Mouse (Mus musculus) lung, adult 10 weeks (tissue): Measurements from ENCODE around the gene Rnf7. TPM values are rescaled to one million over a fixed set of nuclear protein-coding genes. Genes with fewer than 3 reads are reported as not detected.

ENCODE experiments used
- polyA plus RNA-seq: library from polyadenylated mRNA; stranded (reverse); fragments of 350-450 nt; fragmentation: Illumina TruSeq; extraction: RNeasy Lipid Tissue Mini Kit (QIAGEN cat#74804); gene quantifications from one replicate; pipeline ENCODE4 v1.2.3, GENCODE M21; 2014; ENCODE audit warnings: low read depth, low replicate concordance; ENCODE audit not compliant: insufficient read depth

Gene Rnf7
- polyA plus RNA-seq: 141 TPM

GRCm38 (mm10) chr9:96478071-96478888 is at the start of gene Rnf7:
TSS of gene Rnf7 (minus strand) at chr9:96478675.

GRCm38 (mm10) chr9:96524972-96525506 is 46.6 kb upstream of the Rnf7 start, which contains the start of gene Gm28729:
TSS of gene Gm28729 (minus strand) at chr9:96525264.

Other genes with a start within 250 kb of the Rnf7 start
- gene Atp1b3, start 114.2 kb downstream of the Rnf7 start, polyA plus RNA-seq: 150 TPM
- 4.1 TPM for gene Gm28729, start 46.6 kb upstream of the Rnf7 start, polyA plus RNA-seq
- 4.3 TPM for gene Rasa2, start 152.9 kb upstream of the Rnf7 start, polyA plus RNA-seq